Mouse (Mus musculus) embryonic stem cell, embryonic (primary cell): ENCODE results near the gene Srsf10.

ENCODE experiments used
- CTCF ChIA-PET, 4 experiments: fragments of 300-600 bp in 2 of 4; fragments of 350-600 bp in 2 of 4; sonication (Branson Sonifier 250); formaldehyde crosslinking; loops; one replicate each; lab custom pipeline; 2022; ENCODE audit warnings: inconsistent platforms in 2 of 4; lab: Charles Lee
- POLR2A ChIA-PET, 4 experiments: fragments of 300-600 bp in 2 of 4; fragments of 350-600 bp in 2 of 4; sonication (Branson Sonifier 250); formaldehyde crosslinking; loops; one replicate each; lab custom pipeline; 2022; ENCODE audit warnings: antibody characterized with exemption in 4 of 4, inconsistent platforms in 1 of 4; lab: Charles Lee

Gene Srsf10

GRCm38 (mm10) chr4:135844400-135844799 is 11.1 kb upstream of the Srsf10 start:
- CTCF ChIA-PET, result interaction anchor here in 2 of 4 experiments (0.9 to 1.1 kb wide), 2 partner anchors 10 to 76 kb away, joined by 3 read pairs; partner anchors contain the start of gene Fuca1 (in 1 of the 2)
- POLR2A ChIA-PET, result interaction anchor here in 2 of 4 experiments (1.2 to 1.7 kb wide), 5 partner anchors 10 to 20 kb away, joined by 3 to 6 read pairs (median 3); partner anchors contain the start of gene Srsf10 (in 1 of the 2)

GRCm38 (mm10) chr4:135847581-135847980 is 8.0 kb upstream of the Srsf10 start:
- ChIA-PET POLR2A (interaction anchor here in 1 of 4 experiments (1.0 to 3.1 kb wide), 2 partner anchors 8 to 41 kb away, joined by 4 to 15 read pairs; partner anchors contain the start of gene Srsf10), CTCF (interaction anchor here in 1 of 4 experiments (0.7 kb wide), 1 partner anchor 42 kb away, joined by 3 read pairs; no protein-coding TSS in a partner anchor)

- POLR2A ChIA-PET, result interaction anchor here in 2 of 4 experiments (0.7 to 2.3 kb wide), 13 partner anchors 10 to 202 kb away, joined by 3 to 11 read pairs (median 4); partner anchors contain the start of gene Fuca1 (in 1 of the 2)
- CTCF ChIA-PET, result interaction anchor here in 3 of 4 experiments (0.6 to 1.3 kb wide), 5 partner anchors 34 to 645 kb away, joined by 3 to 6 read pairs (median 3); no protein-coding TSS in a partner anchor
Measured at GRCm38 (mm10) chr4:135850411-135851095, 5.0 kb upstream of the Srsf10 start.

GRCm38 (mm10) chr4:135851942-135852341 is 3.6 kb upstream of the Srsf10 start:
- ChIA-PET CTCF (interaction anchor here in 2 of 4 experiments (0.8 to 1.1 kb wide), 2 partner anchors 68 to 143 kb away, joined by 3 to 6 read pairs; partner anchors contain the start of gene Fuca1 (in 1 of the 2)), POLR2A (interaction anchor here in 3 of 4 experiments (0.5 to 2.3 kb wide), 18 partner anchors 10 to 201 kb away, joined by 3 to 11 read pairs (median 4); partner anchors contain the start of gene Fuca1 (in 1 of the 3))

GRCm38 (mm10) chr4:135853987-135854546 is 1.5 kb upstream of the Srsf10 start:
- POLR2A ChIA-PET, result interaction anchor here (0.6 to 10.2 kb wide), 21 partner anchors 8 to 1618 kb away, joined by 3 to 318 read pairs (median 4); partner anchors contain the start of genes Pnrc2 (in 2 of the 4) and Rpl11 (in 1 of the 4)

GRCm38 (mm10) chr4:135854630-135855029 is 917 bp upstream of the Srsf10 start:
- ChIA-PET POLR2A (interaction anchor here (0.6 to 10.2 kb wide), 38 partner anchors 8 to 1619 kb away, joined by 3 to 318 read pairs (median 6); partner anchors contain the start of genes Pnrc2 (in 3 of the 4) and Rpl11 (in 2 of the 4)), CTCF (no interaction called here)

More at GRCm38 (mm10) chr4:135853987-135854546, 1.5 kb upstream of the Srsf10 start:
- CTCF ChIA-PET, result no interaction called here

GRCm38 (mm10) chr4:135855080-135855479 is 467 bp upstream of the Srsf10 start:
- CTCF ChIA-PET, result interaction anchor here in 1 of 4 experiments (0.6 to 1.0 kb wide), 2 partner anchors 11 to 65 kb away, joined by 4 read pairs; no protein-coding TSS in a partner anchor
- POLR2A ChIA-PET, result interaction anchor here (0.6 to 10.2 kb wide), 54 partner anchors 9 to 416 kb away, joined by 3 to 318 read pairs (median 5); partner anchors contain the start of genes Pnrc2 (in 4 of the 4), Gale (in 2 of the 4), Rpl11 (in 2 of the 4) and Fuca1 (in 1 of the 4)

GRCm38 (mm10) chr4:135856223-135857091 is 910 bp downstream of the Srsf10 start:
- ChIA-PET POLR2A (interaction anchor here (0.6 to 10.2 kb wide), 51 partner anchors 10 to 503 kb away, joined by 3 to 318 read pairs (median 5); partner anchors contain the start of genes Pnrc2 (in 4 of the 4), Gale (in 2 of the 4), Fuca1 (in 1 of the 4) and Pithd1 (in 1 of the 4)), CTCF (interaction anchor here in 1 of 4 experiments (0.7 to 1.5 kb wide), 3 partner anchors 53 to 63 kb away, joined by 3 to 4 read pairs (median 3); no protein-coding TSS in a partner anchor)

GRCm38 (mm10) chr4:135857597-135858186 is 2.1 kb downstream of the Srsf10 start:
- CTCF ChIA-PET, result interaction anchor here in 1 of 4 experiments (1.5 kb wide), 1 partner anchor 54 kb away, joined by 3 read pairs; no protein-coding TSS in a partner anchor
- POLR2A ChIA-PET, result interaction anchor here (0.5 to 10.2 kb wide), 17 partner anchors 8 to 737 kb away, joined by 3 to 318 read pairs (median 5); partner anchors contain the start of genes Pnrc2 (in 2 of the 4) and Fuca1 (in 1 of the 4)

- POLR2A ChIA-PET, result interaction anchor here (0.6 to 12.5 kb wide), 20 partner anchors 8 to 1086 kb away, joined by 3 to 318 read pairs (median 4); partner anchors contain the start of genes Srsf10 (in 3 of the 4) and Id3 (in 1 of the 4)
- CTCF ChIA-PET, result interaction anchor here in 1 of 4 experiments (0.6 kb wide), 1 partner anchor 1053 kb away, joined by 4 read pairs; no protein-coding TSS in a partner anchor
Measured at GRCm38 (mm10) chr4:135868996-135869395, 13.4 kb downstream of the Srsf10 start.

- CTCF ChIA-PET, result interaction anchor here in 3 of 4 experiments (0.5 to 1.1 kb wide), 3 partner anchors 91 to 184 kb away, joined by 3 to 4 read pairs (median 3); no protein-coding TSS in a partner anchor
- POLR2A ChIA-PET, result interaction anchor here (0.6 to 12.5 kb wide), 20 partner anchors 10 to 205 kb away, joined by 3 to 318 read pairs (median 5); partner anchors contain the start of genes Srsf10 (in 3 of the 4), Cnr2 (in 1 of the 4) and Gale (in 1 of the 4)
Measured at GRCm38 (mm10) chr4:135870227-135871023, 14.9 kb downstream of the Srsf10 start.

- POLR2A ChIA-PET, result interaction anchor here (0.5 to 12.5 kb wide), 24 partner anchors 9 to 432 kb away, joined by 3 to 318 read pairs (median 6); partner anchors contain the start of genes Srsf10 (in 4 of the 4), Cnr2 (in 1 of the 4), Fuca1 (in 1 of the 4) and Tcea3 (in 1 of the 4)
- CTCF ChIA-PET, result interaction anchor here in 1 of 4 experiments (1.3 kb wide), 1 partner anchor 17 kb away, joined by 4 read pairs; no protein-coding TSS in a partner anchor
Measured at GRCm38 (mm10) chr4:135872015-135872414, 16.5 kb downstream of the Srsf10 start.

- POLR2A ChIA-PET, result interaction anchor here (0.5 to 12.5 kb wide), 35 partner anchors 10 to 433 kb away, joined by 3 to 318 read pairs (median 4); partner anchors contain the start of genes Srsf10 (in 4 of the 4), Fuca1 (in 2 of the 4), Cnr2 (in 1 of the 4) and Hmgcl (in 1 of the 4)
- CTCF ChIA-PET, result interaction anchor here in 2 of 4 experiments (1.1 to 1.3 kb wide), 2 partner anchors 17 kb away, joined by 3 to 4 read pairs; no protein-coding TSS in a partner anchor
Measured at GRCm38 (mm10) chr4:135872589-135873391, 17.2 kb downstream of the Srsf10 start.
